Mouse (Mus musculus) retina, embryonic 14.5 days (tissue): Measurements from ENCODE around the gene Ier2.

Experiments
- DNase-seq: peaks from one replicate; pipeline ENCODE4 v3.0.0-alpha.2; 2015; ENCODE audit warnings: low spot score

Ier2 gene

GRCm38 (mm10) chr8:84662581-84663065 is at the start of gene Ier2:
Gene Ier2 (minus strand): TSS chr8:84662852.
- DNase-seq: peak; percentile 98

- peak; percentile 58 for DNase-seq
These were observed 49.5 kb upstream of the Ier2 start for GRCm38 (mm10) chr8:84711933-84712758.

- DNase-seq: no peak
These were observed 48.7 kb upstream of the Ier2 start for GRCm38 (mm10) chr8:84711312-84711711.

- DNase-seq: no peak
These were observed 47.3 kb upstream of the Ier2 start for GRCm38 (mm10) chr8:84709931-84710330.

- DNase-seq: peak; percentile 96
These were observed 46.3 kb upstream of the Ier2 start for GRCm38 (mm10) chr8:84708774-84709475.

- DNase-seq: peak; percentile 28
These were observed 45.5 kb upstream of the Ier2 start for GRCm38 (mm10) chr8:84708071-84708541.

- DNase-seq: peak; percentile 28
These were observed 44.7 kb upstream of the Ier2 start for GRCm38 (mm10) chr8:84707267-84707883.

GRCm38 (mm10) chr8:84706610-84707266 is 44.1 kb upstream of the Ier2 start:
- peak; percentile 56 for DNase-seq

GRCm38 (mm10) chr8:84705960-84706359 is 43.3 kb upstream of the Ier2 start:
- DNase-seq: no peak

- peak; percentile 18 for DNase-seq
These were observed 42.5 kb upstream of the Ier2 start for GRCm38 (mm10) chr8:84704867-84705831.

GRCm38 (mm10) chr8:84704356-84704755 is 41.7 kb upstream of the Ier2 start:
- peak; percentile 87 for DNase-seq

- DNase-seq: no peak
These were observed 41.0 kb upstream of the Ier2 start for GRCm38 (mm10) chr8:84703466-84704249.

GRCm38 (mm10) chr8:84702963-84703465 is 40.4 kb upstream of the Ier2 start:
- DNase-seq: no peak

- no peak for DNase-seq
These were observed 39.9 kb upstream of the Ier2 start for GRCm38 (mm10) chr8:84702561-84702960.

GRCm38 (mm10) chr8:84700941-84701911 is 38.6 kb upstream of the Ier2 start, which contains the start of gene Lyl1:
Gene Lyl1 (plus strand): TSS chr8:84701457.
- no peak for DNase-seq

GRCm38 (mm10) chr8:84700526-84700925 is 37.9 kb upstream of the Ier2 start:
- no peak for DNase-seq

- peak; percentile 65 for DNase-seq
These were observed 37.2 kb upstream of the Ier2 start for GRCm38 (mm10) chr8:84699861-84700322.

GRCm38 (mm10) chr8:84698929-84699401 is 36.3 kb upstream of the Ier2 start:
- no peak for DNase-seq
